Mouse (Mus musculus): ENCODE measurements at regions not wholly inside any gene's neighbourhood (a gene's known extent, or its start where the extent isn't known, plus 50 kb on each side); places are given as distances from the start of the nearest gene placed in this dataset.

DNA sequence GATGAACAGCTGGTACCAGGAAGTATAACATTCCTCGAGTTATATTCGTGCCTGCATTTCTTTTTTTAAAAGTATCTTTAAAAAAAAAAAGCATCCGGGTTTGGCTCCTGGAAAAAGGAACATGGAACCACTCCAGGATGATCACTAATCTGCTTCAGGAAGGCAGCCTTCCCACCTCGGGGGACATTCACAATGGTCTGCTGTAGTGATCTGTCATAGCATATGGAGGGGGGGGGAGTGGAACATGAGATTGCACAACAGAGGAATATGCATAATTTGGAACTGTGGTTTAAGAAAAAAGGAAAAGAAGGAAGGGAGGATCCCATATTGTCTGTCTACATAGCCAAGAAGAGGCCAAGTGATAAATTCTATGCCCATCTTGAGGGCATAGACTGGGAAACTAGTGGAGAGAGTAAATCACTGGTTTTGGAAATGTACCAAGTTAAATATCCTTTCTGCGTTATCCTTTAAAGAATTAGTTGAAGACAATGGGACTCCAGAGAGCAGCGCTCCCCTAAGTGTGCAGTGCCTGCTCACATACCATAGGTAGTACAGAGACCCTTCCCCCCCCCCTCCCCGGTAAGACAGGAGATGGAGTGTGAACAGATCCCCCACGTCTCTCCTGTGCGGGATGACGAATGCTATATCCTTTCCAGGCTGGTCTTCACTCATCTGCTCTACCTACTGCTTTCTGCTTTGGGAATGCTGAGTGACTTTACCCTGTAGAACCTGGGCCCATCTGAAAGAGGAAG is 240.0 kb downstream of the Ndfip2 start:
- WGBS, result 69% methylated on average over 10 of the region's 10 CpGs
- peak overlapping the region; percentile 30; the same call in 1 of the 2 replicates for H3K27ac ChIP-seq (replicated peaks)

DNA sequence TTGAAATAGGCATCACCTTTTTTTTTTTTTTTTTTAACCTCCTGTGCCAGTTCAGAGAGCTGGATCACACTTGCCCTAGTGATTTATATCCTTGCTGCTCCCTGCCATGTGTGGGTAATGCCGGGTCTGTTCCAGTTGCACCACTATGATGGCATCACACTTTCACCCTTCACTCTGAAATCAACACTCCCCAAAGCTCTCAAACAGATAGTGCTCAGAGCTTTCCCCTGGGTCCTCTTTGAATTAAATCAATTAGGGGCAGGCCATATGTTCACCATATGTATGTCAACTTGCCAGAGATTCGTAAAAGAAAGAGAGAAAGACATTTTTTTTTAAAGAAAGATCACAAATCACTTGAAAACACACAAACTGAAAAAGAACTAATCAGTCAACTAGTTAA is 236.8 kb downstream of the Ndfip2 start:
- no peak overlapping the region for H3K4me3 ChIP-seq
- peaks cover 31% of the 10 kb centered on the region for H3K4me1 ChIP-seq
- WGBS, result 31% methylated on average over 2 of the region's 2 CpGs
- H3K36me3 ChIP-seq (replicated peaks), result no peaks in the 10 kb centered on the region
- H3K27me3 ChIP-seq (replicated peaks; ENCODE audit: low read depth, poor library complexity, severe bottlenecking), result peaks cover 10% of the 10 kb centered on the region
- H3K9me3 ChIP-seq, result no peaks in the 10 kb centered on the region
- DNase-seq (ENCODE audit: low spot score), result no peak
- H3K27ac ChIP-seq (replicated peaks), result no peak overlapping the region

More for the DNA sequence above, 240.0 kb downstream of the Ndfip2 start:
- Histone ChIP-seq H3K4me1 (peaks cover 58% of the 10 kb centered on the region), H3K27me3 (replicated peaks; ENCODE audit: low read depth, poor library complexity, severe bottlenecking) (peaks cover 28% of the 10 kb centered on the region), H3K36me3 (replicated peaks) (no peaks in the 10 kb centered on the region), H3K4me3 (no peak overlapping the region), H3K9me3 (no peaks in the 10 kb centered on the region)
- no peak for DNase-seq (ENCODE audit: low spot score)

DNA sequence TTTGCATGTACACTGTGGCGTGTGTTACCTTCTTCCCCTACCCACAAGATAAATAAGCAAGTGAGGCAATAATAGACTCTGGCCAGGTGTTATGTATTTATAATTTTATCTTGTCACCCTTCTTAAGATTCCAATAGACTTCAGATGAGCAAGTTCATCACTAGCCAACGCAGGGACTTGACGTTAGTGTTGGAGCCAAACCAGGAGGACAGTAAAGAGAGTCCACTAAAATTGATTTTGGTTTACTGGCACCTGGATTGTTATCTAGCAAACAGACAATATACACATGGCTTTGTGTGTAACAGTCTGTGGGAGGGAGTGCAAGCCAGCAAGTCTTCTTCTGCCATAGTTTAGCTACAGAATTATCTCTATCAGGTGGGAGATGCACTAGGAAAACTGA is 236.0 kb downstream of the Ndfip2 start:
- H3K36me3 ChIP-seq (replicated peaks), result no peaks in the 10 kb centered on the region
- peaks cover 10% of the 10 kb centered on the region for H3K27me3 ChIP-seq (replicated peaks; ENCODE audit: low read depth, poor library complexity, severe bottlenecking)
- H3K4me3 ChIP-seq, result no peak overlapping the region
- H3K9me3 ChIP-seq, result no peaks in the 10 kb centered on the region
- no peak for DNase-seq (ENCODE audit: low spot score)
- WGBS, result 91% methylated on average over 3 of the region's 3 CpGs
- no peak overlapping the region for H3K27ac ChIP-seq (replicated peaks)
- H3K4me1 ChIP-seq, result peaks cover 24% of the 10 kb centered on the region

DNA sequence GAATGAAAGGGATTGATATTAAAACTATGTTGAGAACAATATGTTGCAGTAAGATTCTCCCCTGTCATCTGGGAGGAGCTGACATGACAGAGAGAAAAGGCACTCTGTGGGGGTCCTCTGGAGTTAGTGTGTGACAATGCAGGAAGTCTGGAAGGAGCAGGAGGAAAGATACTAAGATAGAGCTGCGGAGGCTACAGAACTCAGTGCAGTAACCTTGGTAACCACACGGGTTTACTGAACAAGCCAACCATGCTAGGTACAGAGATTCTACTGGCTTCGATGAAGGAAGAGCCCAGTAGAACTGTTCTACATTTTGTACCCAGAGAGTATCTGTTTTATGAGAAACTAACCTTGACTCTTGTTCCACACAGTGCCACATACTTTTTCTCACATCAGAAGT is 231.8 kb downstream of the Ndfip2 start:
- Histone ChIP-seq H3K4me3 (no peak overlapping the region), H3K27me3 (replicated peaks; ENCODE audit: low read depth, poor library complexity, severe bottlenecking) (peaks cover 2% of the 10 kb centered on the region), H3K9me3 (no peaks in the 10 kb centered on the region), H3K4me1 (peaks cover 6% of the 10 kb centered on the region), H3K36me3 (replicated peaks) (no peaks in the 10 kb centered on the region), H3K27ac (replicated peaks) (no peak overlapping the region)
- WGBS, result 64% methylated on average over 3 of the region's 3 CpGs
- no peak for DNase-seq (ENCODE audit: low spot score)

DNA sequence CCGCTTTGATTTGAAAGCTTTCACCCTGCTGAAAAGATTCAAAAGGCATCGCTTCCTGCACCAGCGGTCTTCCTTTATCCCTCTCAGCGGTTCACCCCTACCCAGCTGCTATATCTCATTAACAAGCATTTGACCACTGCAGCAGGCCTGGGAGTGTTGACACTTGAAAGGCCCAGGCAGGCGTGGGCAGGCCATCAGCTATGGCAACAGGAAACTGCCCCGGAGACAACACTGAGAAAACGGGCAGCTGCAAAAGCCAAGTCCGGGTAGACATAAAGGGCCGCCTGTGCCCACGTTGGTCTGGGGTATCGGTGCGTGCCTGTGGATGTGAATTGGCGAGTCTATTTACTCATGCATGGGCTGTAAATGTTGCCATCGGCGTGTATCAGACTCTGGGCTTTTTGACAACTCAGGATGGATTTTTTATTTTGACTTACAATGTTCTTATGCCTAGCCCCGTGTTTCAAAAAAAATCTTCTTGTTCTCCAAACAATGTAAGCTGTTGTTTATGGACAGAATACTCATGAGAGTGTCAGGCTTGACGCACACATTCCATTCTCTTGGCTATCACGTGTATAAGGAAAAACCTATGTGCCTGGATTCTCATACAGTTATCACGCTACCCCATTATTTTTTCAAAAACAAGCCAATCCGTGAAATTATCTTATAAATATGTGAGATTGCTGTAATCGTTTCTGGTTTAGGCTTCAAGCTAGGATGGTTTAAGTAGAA is 225.1 kb downstream of the Ndfip2 start:
- Histone ChIP-seq H3K4me3 (peak overlapping the region; percentile 50), H3K27ac (replicated peaks) (peak overlapping the region; percentile 80), H3K36me3 (replicated peaks) (no peaks in the 10 kb centered on the region), H3K4me1 (peaks cover 40% of the 10 kb centered on the region), H3K9me3 (no peaks in the 10 kb centered on the region), H3K27me3 (replicated peaks; ENCODE audit: low read depth, poor library complexity, severe bottlenecking) (peaks cover 44% of the 10 kb centered on the region)
- 13% methylated on average over 21 of the region's 21 CpGs for WGBS
- peak; percentile 78 for DNase-seq (ENCODE audit: low spot score)

DNA sequence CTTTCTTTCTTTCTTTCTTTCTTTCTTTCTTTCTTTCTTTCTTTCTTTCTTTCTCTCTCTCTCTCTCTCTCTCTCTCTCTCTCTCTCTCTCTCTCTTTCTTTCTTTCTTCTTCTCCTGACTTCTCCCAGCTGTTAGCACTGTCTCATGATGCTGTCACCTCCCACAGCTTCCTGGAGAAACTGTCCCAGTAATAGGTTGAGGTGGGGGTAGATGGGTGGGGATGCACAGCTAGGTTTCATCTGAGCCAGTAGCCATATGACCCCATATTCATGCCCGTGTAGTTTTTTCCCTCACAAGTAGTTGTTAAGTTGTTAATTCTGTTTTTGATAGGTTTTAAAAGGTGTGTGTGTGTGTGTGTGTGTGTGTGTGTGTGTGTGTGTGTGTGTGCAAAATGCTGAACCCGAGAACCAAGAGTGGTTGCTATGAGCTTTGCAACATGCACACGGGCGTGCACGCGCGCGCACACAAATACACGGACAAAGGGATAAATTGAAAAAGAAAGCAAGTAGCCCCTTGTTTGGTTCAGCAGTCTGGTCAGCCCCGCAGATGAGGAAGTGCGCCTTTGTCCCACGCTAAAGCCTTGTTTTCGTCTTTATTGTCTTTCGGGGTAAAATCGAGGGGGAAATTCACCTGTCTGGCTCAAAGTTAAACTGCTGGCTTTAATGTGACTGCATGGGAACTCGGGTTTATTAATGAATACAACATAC is 224.4 kb downstream of the Ndfip2 start:
- Histone ChIP-seq H3K27ac (replicated peaks) (peak overlapping the region; percentile 80), H3K36me3 (replicated peaks) (no peaks in the 10 kb centered on the region), H3K27me3 (replicated peaks; ENCODE audit: low read depth, poor library complexity, severe bottlenecking) (peaks cover 44% of the 10 kb centered on the region), H3K4me3 (peak overlapping the region; percentile 50), H3K9me3 (no peaks in the 10 kb centered on the region), H3K4me1 (peaks cover 40% of the 10 kb centered on the region)
- WGBS, result 6% methylated on average over 16 of the region's 16 CpGs
- peak; percentile 53 for DNase-seq (ENCODE audit: low spot score)

DNA sequence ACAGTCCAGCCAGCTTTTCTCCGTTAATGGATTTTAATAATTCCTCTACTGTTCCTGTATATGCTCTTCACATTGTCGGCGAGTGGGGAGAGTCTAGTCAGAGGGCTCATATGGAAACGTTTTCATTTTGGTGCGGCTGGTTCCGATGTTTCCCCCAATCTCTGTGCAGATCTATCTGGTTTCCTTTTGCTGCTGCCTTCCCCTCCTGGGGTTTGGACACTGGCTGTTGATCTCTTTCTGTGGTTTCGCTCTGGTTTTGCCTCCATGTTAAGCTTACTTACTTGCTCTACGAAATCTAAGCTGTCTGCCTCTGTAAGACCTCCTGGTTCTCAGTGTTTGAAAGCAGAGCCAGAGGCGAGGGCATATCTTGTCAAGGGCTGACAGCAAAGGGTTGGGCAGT is 221.7 kb downstream of the Ndfip2 start:
- Histone ChIP-seq H3K36me3 (replicated peaks) (no peaks in the 10 kb centered on the region), H3K27ac (replicated peaks) (peak overlapping the region; percentile 55), H3K9me3 (no peaks in the 10 kb centered on the region), H3K27me3 (replicated peaks; ENCODE audit: low read depth, poor library complexity, severe bottlenecking) (peaks cover 41% of the 10 kb centered on the region), H3K4me3 (peak overlapping the region; percentile 40), H3K4me1 (peaks cover 40% of the 10 kb centered on the region)
- peak; percentile 58 for DNase-seq (ENCODE audit: low spot score)
- 24% methylated on average over 9 of the region's 9 CpGs for WGBS

DNA sequence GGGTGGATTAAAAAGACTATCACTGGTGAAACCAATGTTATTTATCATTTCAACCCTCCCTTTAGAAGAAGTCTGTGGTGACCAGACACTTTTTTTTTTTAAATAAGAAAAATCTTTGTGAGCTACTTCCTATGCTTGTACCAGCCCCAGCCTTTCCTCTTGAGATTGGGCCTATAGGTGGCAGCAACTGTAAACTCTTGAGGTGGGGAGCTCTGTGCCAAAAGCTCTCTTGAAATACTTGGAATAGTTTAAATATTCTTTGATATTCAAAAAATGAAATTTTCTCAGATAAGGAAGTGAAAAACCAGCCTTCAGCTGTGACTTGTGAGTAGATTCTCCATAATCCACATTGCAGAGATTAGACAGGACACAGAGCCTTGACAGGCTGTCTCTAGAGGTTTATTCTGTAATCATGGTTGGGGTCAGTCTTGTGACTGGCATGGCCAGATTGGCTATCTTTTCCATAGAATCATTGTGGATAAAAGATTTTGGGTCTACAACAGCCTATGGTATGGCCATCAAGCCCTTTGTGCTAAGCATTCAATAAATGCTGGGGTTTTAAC is 216.7 kb downstream of the Ndfip2 start:
- no peak overlapping the region for H3K4me3 ChIP-seq
- no peak overlapping the region for H3K27ac ChIP-seq (replicated peaks)
- H3K4me1 ChIP-seq, result peaks cover 5% of the 10 kb centered on the region
- H3K36me3 ChIP-seq (replicated peaks), result no peaks in the 10 kb centered on the region
- no peak for DNase-seq (ENCODE audit: low spot score)
- H3K9me3 ChIP-seq, result no peaks in the 10 kb centered on the region
- peaks cover 13% of the 10 kb centered on the region; the same call in 1 of the 2 replicates for H3K27me3 ChIP-seq (replicated peaks; ENCODE audit: low read depth, poor library complexity, severe bottlenecking)

DNA sequence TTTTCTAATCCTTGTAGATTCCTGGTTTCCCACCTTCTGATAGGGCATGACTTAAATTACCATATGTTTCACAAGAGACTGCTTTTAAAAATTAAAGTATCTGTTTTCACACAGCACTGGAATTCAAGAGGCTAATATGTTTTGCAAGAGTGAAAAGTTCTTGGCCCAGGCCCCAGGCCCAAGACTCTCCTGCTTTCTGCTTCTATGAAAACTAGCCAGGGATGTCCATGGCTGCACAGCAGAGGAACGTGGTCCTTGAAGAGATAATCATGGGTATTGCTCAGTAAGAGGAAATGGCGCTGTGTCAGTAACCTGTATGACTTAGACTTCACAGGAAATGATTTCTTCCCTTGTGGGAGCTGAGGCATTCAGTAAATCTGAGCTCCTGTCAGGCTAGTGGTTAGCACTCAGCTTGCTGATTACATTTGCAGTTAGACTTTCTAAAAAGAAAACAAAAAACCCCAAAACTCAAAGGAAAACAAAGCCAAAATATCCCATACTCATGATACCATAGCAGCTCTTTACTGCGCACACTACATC is 190.6 kb downstream of the Ndfip2 start:
- no peak overlapping the region for H3K4me3 ChIP-seq
- no peaks in the 10 kb centered on the region for H3K9me3 ChIP-seq
- 82% methylated on average over 3 of the region's 3 CpGs for WGBS
- no peaks in the 10 kb centered on the region for H3K27me3 ChIP-seq (replicated peaks; ENCODE audit: low read depth, poor library complexity, severe bottlenecking)
- DNase-seq (ENCODE audit: low spot score), result no peak
- no peaks in the 10 kb centered on the region for H3K4me1 ChIP-seq
- H3K36me3 ChIP-seq (replicated peaks), result no peaks in the 10 kb centered on the region
- no peak overlapping the region for H3K27ac ChIP-seq (replicated peaks)

DNA sequence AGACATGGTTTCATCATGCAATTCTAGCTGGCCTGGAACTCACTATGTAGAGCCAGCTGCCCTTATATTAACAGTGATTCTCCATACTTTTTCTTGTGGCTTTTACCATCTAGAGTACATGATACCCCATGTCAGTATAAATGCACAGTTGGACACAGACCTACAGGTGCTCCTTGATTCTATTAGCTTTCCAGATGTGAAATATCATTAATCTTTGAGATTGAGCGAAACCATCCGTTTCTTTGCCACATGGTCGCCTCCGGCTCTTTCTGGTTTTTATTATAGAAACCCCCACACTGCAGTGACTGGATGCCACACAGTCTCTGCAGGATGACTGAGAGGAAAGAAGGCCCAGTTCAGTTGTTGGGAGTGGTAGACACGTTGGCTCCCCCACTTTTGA is 188.7 kb downstream of the Ndfip2 start:
- no peak for DNase-seq (ENCODE audit: low spot score)
- 78% methylated on average over 5 of the region's 5 CpGs for WGBS
- Histone ChIP-seq H3K9me3 (no peaks in the 10 kb centered on the region), H3K36me3 (replicated peaks) (no peaks in the 10 kb centered on the region), H3K27ac (replicated peaks) (no peak overlapping the region), H3K4me3 (no peak overlapping the region), H3K4me1 (no peaks in the 10 kb centered on the region), H3K27me3 (replicated peaks; ENCODE audit: low read depth, poor library complexity, severe bottlenecking) (no peaks in the 10 kb centered on the region)

DNA sequence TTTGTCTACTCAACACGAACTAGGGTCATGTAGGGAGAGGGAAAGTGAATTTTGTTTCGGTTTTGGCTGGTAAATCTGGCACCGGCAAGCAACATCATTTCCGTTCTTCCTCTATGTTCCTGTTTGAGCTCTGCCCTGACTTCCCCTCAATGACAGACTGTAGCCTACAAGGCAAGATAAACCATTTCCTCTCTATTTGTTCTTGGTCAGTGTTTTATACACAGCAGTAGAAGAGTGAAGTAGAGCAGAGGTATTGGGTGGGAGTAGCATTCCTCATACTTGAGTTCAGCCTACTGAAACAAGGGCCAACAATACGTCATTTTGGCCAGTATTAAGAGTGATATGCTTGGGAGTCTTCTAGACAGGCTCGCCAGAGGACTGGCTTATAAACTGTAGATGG is 177.0 kb downstream of the Ndfip2 start:
- H3K4me1 ChIP-seq, result peaks cover 10% of the 10 kb centered on the region
- H3K36me3 ChIP-seq (replicated peaks), result no peaks in the 10 kb centered on the region
- H3K27ac ChIP-seq (replicated peaks), result no peak overlapping the region
- no peak overlapping the region for H3K4me3 ChIP-seq
- no peaks in the 10 kb centered on the region for H3K9me3 ChIP-seq
- DNase-seq (ENCODE audit: low spot score), result no peak
- WGBS, result 86% methylated on average over 6 of the region's 6 CpGs
- no peaks in the 10 kb centered on the region for H3K27me3 ChIP-seq (replicated peaks; ENCODE audit: low read depth, poor library complexity, severe bottlenecking)

DNA sequence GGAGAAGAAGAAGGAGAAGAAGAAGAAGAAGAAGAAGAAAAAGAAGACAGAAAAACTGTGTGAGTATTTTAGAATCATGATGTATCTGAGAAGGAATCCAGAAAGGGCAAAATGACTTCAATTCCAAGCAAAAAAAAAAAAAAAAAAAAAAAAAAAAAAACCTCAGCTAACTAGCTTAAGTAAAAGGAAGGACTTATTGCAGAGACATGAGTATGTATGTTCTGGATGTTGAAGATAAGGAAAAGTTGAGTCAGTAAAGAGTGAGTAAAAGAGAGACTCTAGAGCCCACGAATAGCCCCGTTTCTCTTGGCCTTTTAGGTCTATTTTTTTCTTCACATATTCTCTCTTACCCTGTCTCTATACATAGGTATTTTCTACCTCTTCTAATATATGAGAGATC is 175.1 kb downstream of the Ndfip2 start:
- WGBS, result 90% methylated on average over 2 of the region's 2 CpGs
- no peaks in the 10 kb centered on the region for H3K27me3 ChIP-seq (replicated peaks; ENCODE audit: low read depth, poor library complexity, severe bottlenecking)
- H3K4me3 ChIP-seq, result no peak overlapping the region
- peaks cover 10% of the 10 kb centered on the region for H3K4me1 ChIP-seq
- DNase-seq (ENCODE audit: low spot score), result no peak
- H3K36me3 ChIP-seq (replicated peaks), result no peaks in the 10 kb centered on the region
- H3K9me3 ChIP-seq, result no peaks in the 10 kb centered on the region
- no peak overlapping the region for H3K27ac ChIP-seq (replicated peaks)
